Mouse (Mus musculus) lung, postnatal 0 days (tissue): ENCODE results near the gene Six2.

Experiments
- CTCF ChIP-seq: IDR thresholded peaks from 2 replicates; pipeline ENCODE4 v1.5.1; 2016; ENCODE audit warnings: antibody characterized with exemption, mild to moderate bottlenecking
- EP300 ChIP-seq: IDR thresholded peaks from 2 replicates; pipeline ENCODE4 v1.6.1; 2016; ENCODE audit warnings: antibody characterized with exemption, mild to moderate bottlenecking, control low read depth

DNA sequence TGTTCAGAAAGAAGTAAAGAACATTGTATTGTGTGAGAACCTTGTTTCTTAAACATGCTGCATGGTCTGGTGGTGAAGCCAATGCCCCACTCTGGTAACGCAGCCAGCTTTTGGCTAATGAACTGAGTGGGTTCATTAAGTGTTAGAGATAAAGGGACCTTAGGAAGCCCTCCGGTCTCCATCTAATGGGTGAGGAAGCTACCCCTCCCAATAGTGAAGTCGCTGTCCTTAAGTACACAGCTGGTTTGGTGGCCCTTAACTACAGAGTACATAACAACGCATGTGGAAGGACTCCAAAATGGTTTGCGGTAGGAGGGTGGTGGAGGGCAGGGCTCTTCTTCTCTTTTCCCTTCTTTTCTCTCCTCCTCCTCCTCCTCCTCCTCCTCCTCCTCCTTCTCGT, 50.2 kb downstream of the Six2 start:
- TF ChIP-seq CTCF (no peak), EP300 (no peak)
